Mouse (Mus musculus) limb, embryonic 10.5 days (tissue): ENCODE measurements around the gene Mroh2a. TPM values are rescaled to one million over a fixed set of nuclear protein-coding genes. Genes with fewer than 3 reads are reported as not detected.

Source experiments
- DNase-seq: peaks from one replicate; pipeline ENCODE4 v3.0.0-alpha.2; 2017; ENCODE audit warnings: low spot score
- H3K27ac ChIP-seq: fragments of 300-500 bp; sonication (generic); 2 replicates; pipeline ENCODE4 v1.5.1; 2016; ENCODE audit warnings: mild to moderate bottlenecking
- H3K27me3 ChIP-seq: fragments of 300-500 bp; sonication (generic); 2 replicates; pipeline ENCODE4 v1.6.1; 2016; ENCODE audit warnings: low read depth, mild to moderate bottlenecking; ENCODE audit not compliant: poor library complexity, severe bottlenecking
- H3K36me3 ChIP-seq: fragments of 300-500 bp; sonication (generic); 2 replicates; pipeline ENCODE4 v1.6.1; 2016; ENCODE audit warnings: mild to moderate bottlenecking, moderate library complexity
- H3K4me1 ChIP-seq: fragments of 300-500 bp; sonication (generic); 2 replicates; pipeline ENCODE4 v1.6.1; 2016
- H3K4me3 ChIP-seq: fragments of 300-500 bp; sonication (generic); 2 replicates; pipeline ENCODE4 v1.5.1; 2016; ENCODE audit warnings: mild to moderate bottlenecking, moderate library complexity
- H3K9me3 ChIP-seq: fragments of 300-500 bp; sonication (generic); replicated peaks from 2 replicates; pipeline ENCODE4 v1.6.1; 2016; ENCODE audit warnings: mild to moderate bottlenecking
- WGBS: fragments of 180-500 bp; shearing (Covaris S2); methylation state at CpG from one replicate; pipeline ENCODE4 v1.1.7; 2016; 5-methylcytosine and 5-hydroxymethylcytosine counted together
- polyA plus RNA-seq: library from polyadenylated mRNA; unstranded; fragments of >200 nt; fragmentation: Nextera tagmentation; extraction: Ambion mirVana; gene quantifications from 2 replicates; pipeline ENCODE4 v1.2.1, GENCODE M21; 2016

Gene Mroh2a
- polyA plus RNA-seq, 1 experiment from 2014 or later = 1.2 TPM

GRCm38 (mm10) chr1:88302057-88302740 is 75.4 kb downstream of the Mroh2a start:
- Histone ChIP-seq H3K27me3 (no peaks in the 10 kb centered on the region), H3K4me3 (no peak overlapping the region), H3K4me1 (no peaks in the 10 kb centered on the region), H3K27ac (no peak overlapping the region), H3K36me3 (no peaks in the 10 kb centered on the region), H3K9me3 (peaks cover 78% of the 10 kb centered on the region)
- peak; percentile 39 for DNase-seq
- 69% methylated on average over 14 of the region's 14 CpGs for WGBS

- no peaks in the 10 kb centered on the region for H3K36me3 ChIP-seq
- H3K27ac ChIP-seq = no peak overlapping the region
- DNase-seq = peak; percentile 30
Measured at GRCm38 (mm10) chr1:88303762-88304161, 77.0 kb downstream of the Mroh2a start.

GRCm38 (mm10) chr1:88304261-88304985 is 77.6 kb downstream of the Mroh2a start:
- 64% methylated on average over 8 of the region's 8 CpGs for WGBS
- Histone ChIP-seq H3K4me3 (no peak overlapping the region), H3K4me1 (no peaks in the 10 kb centered on the region), H3K9me3 (peaks cover 79% of the 10 kb centered on the region), H3K27me3 (no peaks in the 10 kb centered on the region), H3K36me3 (no peaks in the 10 kb centered on the region), H3K27ac (no peak overlapping the region)
- DNase-seq = peak; percentile 41

More at GRCm38 (mm10) chr1:88303762-88304161, 77.0 kb downstream of the Mroh2a start:
- WGBS = 64% methylated on average over 6 of the region's 6 CpGs
- H3K4me1 ChIP-seq = no peaks in the 10 kb centered on the region
- no peak overlapping the region for H3K4me3 ChIP-seq
- no peaks in the 10 kb centered on the region for H3K27me3 ChIP-seq
- H3K9me3 ChIP-seq = peaks cover 80% of the 10 kb centered on the region

GRCm38 (mm10) chr1:88305018-88305795 is 78.4 kb downstream of the Mroh2a start:
- DNase-seq = peak; percentile 29
- Histone ChIP-seq H3K27ac (no peak overlapping the region), H3K4me3 (no peak overlapping the region), H3K9me3 (peaks cover 80% of the 10 kb centered on the region), H3K36me3 (no peaks in the 10 kb centered on the region), H3K27me3 (no peaks in the 10 kb centered on the region), H3K4me1 (no peaks in the 10 kb centered on the region)
- 57% methylated on average over 6 of the region's 6 CpGs for WGBS

- no peaks in the 10 kb centered on the region for H3K4me1 ChIP-seq
- H3K27me3 ChIP-seq = no peaks in the 10 kb centered on the region
- H3K36me3 ChIP-seq = no peaks in the 10 kb centered on the region
- H3K4me3 ChIP-seq = no peak overlapping the region
- WGBS = 65% methylated on average over 1 of the region's 1 CpGs
- H3K9me3 ChIP-seq = peaks cover 70% of the 10 kb centered on the region
- no peak overlapping the region for H3K27ac ChIP-seq
- DNase-seq = peak; percentile 35
Measured at GRCm38 (mm10) chr1:88306543-88306942, 79.8 kb downstream of the Mroh2a start.

GRCm38 (mm10) chr1:88307180-88307579 is 80.4 kb downstream of the Mroh2a start:
- peak; percentile 31 for DNase-seq
- peaks cover 66% of the 10 kb centered on the region for H3K9me3 ChIP-seq
- WGBS = 67% methylated on average over 12 of the region's 12 CpGs

GRCm38 (mm10) chr1:88309020-88309419 is 82.2 kb downstream of the Mroh2a start:
- H3K27ac ChIP-seq = no peak overlapping the region
- H3K4me1 ChIP-seq = no peaks in the 10 kb centered on the region
- no peaks in the 10 kb centered on the region for H3K36me3 ChIP-seq
- H3K9me3 ChIP-seq = peaks cover 52% of the 10 kb centered on the region
- H3K27me3 ChIP-seq = no peaks in the 10 kb centered on the region
- DNase-seq = peak; percentile 31
- 54% methylated on average over 2 of the region's 2 CpGs for WGBS
- H3K4me3 ChIP-seq = no peak overlapping the region

More at GRCm38 (mm10) chr1:88307180-88307579, 80.4 kb downstream of the Mroh2a start:
- H3K36me3 ChIP-seq = no peaks in the 10 kb centered on the region
- no peaks in the 10 kb centered on the region for H3K4me1 ChIP-seq
- no peak overlapping the region for H3K27ac ChIP-seq
- no peak overlapping the region for H3K4me3 ChIP-seq
- no peaks in the 10 kb centered on the region for H3K27me3 ChIP-seq

GRCm38 (mm10) chr1:88309905-88310304 is 83.1 kb downstream of the Mroh2a start:
- no peak for DNase-seq
- no peaks in the 10 kb centered on the region for H3K4me1 ChIP-seq
- H3K9me3 ChIP-seq = peaks cover 46% of the 10 kb centered on the region
- no peaks in the 10 kb centered on the region for H3K36me3 ChIP-seq
- H3K4me3 ChIP-seq = no peak overlapping the region
- WGBS = 56% methylated on average over 3 of the region's 3 CpGs
- H3K27me3 ChIP-seq = no peaks in the 10 kb centered on the region
- no peak overlapping the region for H3K27ac ChIP-seq

- no peak for DNase-seq
- 70% methylated on average over 3 of the region's 3 CpGs for WGBS
- Histone ChIP-seq H3K4me1 (no peaks in the 10 kb centered on the region), H3K27ac (no peak overlapping the region), H3K36me3 (no peaks in the 10 kb centered on the region), H3K4me3 (no peak overlapping the region), H3K9me3 (peaks cover 43% of the 10 kb centered on the region), H3K27me3 (no peaks in the 10 kb centered on the region)
Measured at GRCm38 (mm10) chr1:88310349-88310748, 83.6 kb downstream of the Mroh2a start.

Other genes starting within 250 kb of the Mroh2a start
- 35.3 and 41.8 TPM in 2 replicates for gene Usp40, start 218.4 kb upstream of the Mroh2a start, polyA plus RNA-seq
- gene Ugt1a10, start 171.6 kb upstream of the Mroh2a start, polyA plus RNA-seq = not detected in 2 replicates
- not detected in 2 replicates for gene Ugt1a9, start 156.2 kb upstream of the Mroh2a start, polyA plus RNA-seq
- gene Ugt1a8, start 139.2 kb upstream of the Mroh2a start, polyA plus RNA-seq = not detected in 2 replicates
- 0.30 and 0.61 TPM in 2 replicates for gene Ugt1a7c, start 131.9 kb upstream of the Mroh2a start, polyA plus RNA-seq
- gene Ugt1a6b, start 123.7 kb upstream of the Mroh2a start, polyA plus RNA-seq = not detected in 2 replicates
- 0.11 and 0.16 TPM in 2 replicates for gene Ugt1a6a, start 92.2 kb upstream of the Mroh2a start, polyA plus RNA-seq
- not detected in 2 replicates for gene Ugt1a5, start 61.0 kb upstream of the Mroh2a start, polyA plus RNA-seq
- gene Ugt1a2, start 26.4 kb upstream of the Mroh2a start, polyA plus RNA-seq = not detected in 2 replicates
- 8.9 and 10.4 TPM in 2 replicates for gene Dnajb3, start 21.2 kb upstream of the Mroh2a start, polyA plus RNA-seq
- 0.13 TPM in 1 of 2 replicates, not detected in the other for gene Ugt1a1, start 15.0 kb upstream of the Mroh2a start, polyA plus RNA-seq
- gene Hjurp, start 50.6 kb downstream of the Mroh2a start, polyA plus RNA-seq = 206 and 245 TPM in 2 replicates
- gene Trpm8, start 50.7 kb downstream of the Mroh2a start, polyA plus RNA-seq = not detected in 2 replicates
- gene Spp2, start 180.0 kb downstream of the Mroh2a start, polyA plus RNA-seq = not detected in 2 replicates